Comparison of ENCODE assay signal across 8 mouse cellular contexts in the genomic region with DNA sequence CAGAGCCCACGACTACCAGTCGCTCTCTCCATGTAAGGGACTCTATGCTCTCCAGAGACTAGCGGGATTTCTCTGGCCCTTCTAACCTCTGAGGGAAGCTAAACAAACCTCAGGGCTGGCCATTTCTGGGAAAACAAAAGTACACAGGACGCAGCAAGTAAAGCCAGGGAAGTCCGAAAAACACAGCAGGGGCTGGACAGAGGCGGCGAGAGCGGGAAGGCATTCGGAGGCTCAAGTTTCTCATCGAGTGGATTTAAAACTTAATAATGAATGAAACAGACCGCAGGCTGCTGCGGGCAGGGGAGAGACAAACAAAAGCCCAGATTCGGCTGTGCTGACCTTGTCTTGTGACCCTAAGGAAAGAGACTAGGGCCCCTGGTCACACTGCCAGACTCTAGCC.
DNase-seq lines count a peak whose midpoint lies in the region; ATAC-seq and TF ChIP-seq lines count a peak whose summit lies in the region.
"Had no signal": no experiment of that assay in that cellular context is flagged by ENCODE, and none has a peak within 500 bp of the region (broad histone marks: within the 10 kb centered on the region; RNA-seq: fewer than 3 reads in every experiment).

No protein-coding gene starts in this region.

- no peak for ATAC-seq in lung, embryonic 16.5 days (ENCODE audit: low read depth)
- ATAC-seq in forebrain, embryonic 11.5 days (replicated peaks; ENCODE audit: low FRiP score), result 0 out of 2 replicates have a peak, but pooled peaks have one; percentile 22
- ATAC-seq in limb, embryonic 13.5 days (ENCODE audit: low FRiP score, low read depth), result no peak
- no peak for ATAC-seq in stomach, postnatal 0 days (ENCODE audit: low FRiP score, low TSS enrichment)
- ATAC-seq: Patski had no signal

- no peak overlapping the region for H3K4me3 ChIP-seq in lung, embryonic 16.5 days (ENCODE audit: low read length)
- H3K4me3 ChIP-seq in forebrain, embryonic 11.5 days (ENCODE audit: low read depth, low read length), result no peak overlapping the region
- no peak overlapping the region for H3K4me3 ChIP-seq in limb, embryonic 13.5 days
- H3K4me3 ChIP-seq in stomach, postnatal 0 days (ENCODE audit: low read depth, low read length), result no peak overlapping the region

- H3K4me2 ChIP-seq in lung, embryonic 16.5 days (ENCODE audit: low read depth, low read length), result no peak overlapping the region
- H3K4me2 ChIP-seq in forebrain, embryonic 11.5 days (ENCODE audit: low read depth, low read length, severe bottlenecking), result peak overlapping the region; percentile 31; the same call in 1 of the 2 replicates
- peak overlapping the region; percentile 37 for H3K4me2 ChIP-seq in limb, embryonic 13.5 days (replicated peaks)
- H3K4me2 ChIP-seq in stomach, postnatal 0 days (replicated peaks; ENCODE audit: low read depth), result no peak overlapping the region

- peak overlapping the region; percentile 55 for H3K27ac ChIP-seq in lung, embryonic 16.5 days (ENCODE audit: low read length)
- H3K27ac ChIP-seq in forebrain, embryonic 11.5 days (ENCODE audit: low read depth, low read length), result peak overlapping the region; percentile 65
- H3K27ac ChIP-seq in limb, embryonic 13.5 days, result peak overlapping the region; percentile 61; the same call in 1 of the 2 replicates
- peak overlapping the region; percentile 56; the same call in 1 of the 2 replicates for H3K27ac ChIP-seq in stomach, postnatal 0 days (replicated peaks)

- peak overlapping the region; percentile 52 for H3K9ac ChIP-seq in lung, embryonic 16.5 days (ENCODE audit: low read length)
- H3K9ac ChIP-seq in forebrain, embryonic 11.5 days (ENCODE audit: low read length), result no peak overlapping the region; the same call in 1 of the 2 replicates
- H3K9ac ChIP-seq in limb, embryonic 13.5 days, result peak overlapping the region; percentile 39; the same call in 1 of the 2 replicates
- H3K9ac ChIP-seq in stomach, postnatal 0 days (ENCODE audit: low read length), result peak overlapping the region; percentile 27; the same call in 1 of the 2 replicates

- H3K9me3 ChIP-seq in lung, embryonic 16.5 days (ENCODE audit: control insufficient read depth, low read length), result no peaks in the 10 kb centered on the region
- H3K9me3 ChIP-seq in forebrain, embryonic 11.5 days (ENCODE audit: control insufficient read depth, low read length), result no peaks in the 10 kb centered on the region
- no peaks in the 10 kb centered on the region for H3K9me3 ChIP-seq in limb, embryonic 13.5 days
- no peaks in the 10 kb centered on the region for H3K9me3 ChIP-seq in stomach, postnatal 0 days (ENCODE audit: control insufficient read depth, low read length)

- no peak for DNase-seq in lung, postnatal 4 days
- DNase-seq in forebrain, embryonic 11.5 days (ENCODE audit: low spot score), result no peak
- no peak for DNase-seq in stomach, postnatal 0 days (ENCODE audit: low spot score)
- DNase-seq in right cerebral cortex, postnatal 4 days, result no peak
- DNase-seq in gastrocnemius, postnatal 4 days (ENCODE audit: low spot score in 2 of 2), result no peak

- no peak for TF ChIP-seq CTCF in stomach, postnatal 0 days (IDR thresholded peaks at IDR 0.05; ENCODE audit: low read depth)

- WGBS in lung, embryonic 16.5 days, result 27% methylated on average over 13 of the region's 13 CpGs
- WGBS in forebrain, embryonic 11.5 days, result 2% methylated on average over 13 of the region's 13 CpGs
- 25% methylated on average over 13 of the region's 13 CpGs for WGBS in limb, embryonic 13.5 days
- 23% methylated on average over 13 of the region's 13 CpGs for WGBS in stomach, postnatal 0 days

- H3K27me3 ChIP-seq in lung, embryonic 16.5 days (ENCODE audit: control insufficient read depth, insufficient read depth, low read depth, low read length), result no peaks in the 10 kb centered on the region
- no peaks in the 10 kb centered on the region for H3K27me3 ChIP-seq in forebrain, embryonic 11.5 days (ENCODE audit: control insufficient read depth, insufficient read depth, low read length)
- H3K27me3 ChIP-seq in limb, embryonic 13.5 days, result no peaks in the 10 kb centered on the region
- no peaks in the 10 kb centered on the region for H3K27me3 ChIP-seq in stomach, postnatal 0 days (ENCODE audit: control insufficient read depth, insufficient read depth, low read length)

- H3K36me3 ChIP-seq in lung, embryonic 16.5 days (ENCODE audit: control insufficient read depth, insufficient read depth, low read length), result peaks cover 3% of the 10 kb centered on the region; the same call in 1 of the 2 replicates
- peaks cover 11% of the 10 kb centered on the region; the same call in 1 of the 2 replicates for H3K36me3 ChIP-seq in forebrain, embryonic 11.5 days (ENCODE audit: control insufficient read depth, insufficient read depth, low read length)
- H3K36me3 ChIP-seq in limb, embryonic 13.5 days, result peaks cover 43% of the 10 kb centered on the region
- peaks cover 4% of the 10 kb centered on the region; the same call in 1 of the 2 replicates for H3K36me3 ChIP-seq in stomach, postnatal 0 days (ENCODE audit: control insufficient read depth, insufficient read depth, low read length)

- H3K4me1 ChIP-seq in lung, embryonic 16.5 days (replicated peaks; ENCODE audit: control insufficient read depth, insufficient read depth, low read length), result peaks cover 12% of the 10 kb centered on the region
- peaks cover 24% of the 10 kb centered on the region for H3K4me1 ChIP-seq in forebrain, embryonic 11.5 days (replicated peaks; ENCODE audit: control insufficient read depth, insufficient read depth, low read length)
- H3K4me1 ChIP-seq in limb, embryonic 13.5 days, result peaks cover 34% of the 10 kb centered on the region
- no peaks in the 10 kb centered on the region for H3K4me1 ChIP-seq in stomach, postnatal 0 days (replicated peaks; ENCODE audit: control insufficient read depth, insufficient read depth)

- TF ChIP-seq EP300 in stomach, postnatal 0 days (optimal IDR thresholded peaks at IDR 0.05), result no peak

Comparison
In these comparisons a context has a peak if more than half of its experiments do, and no peak if none do; other contexts are left out.
1. H3K4me2 ChIP-seq: peak in forebrain, embryonic 11.5 days (single experiment) and limb, embryonic 13.5 days (single experiment); none in lung, embryonic 16.5 days (single experiment) and stomach, postnatal 0 days (single experiment).
2. Peak in every context shown above with its lines, with median percentiles within 50 percentile points of each other: H3K27ac ChIP-seq.